Comparison of ENCODE assay signal across 22 mouse cellular contexts in the genomic region with DNA sequence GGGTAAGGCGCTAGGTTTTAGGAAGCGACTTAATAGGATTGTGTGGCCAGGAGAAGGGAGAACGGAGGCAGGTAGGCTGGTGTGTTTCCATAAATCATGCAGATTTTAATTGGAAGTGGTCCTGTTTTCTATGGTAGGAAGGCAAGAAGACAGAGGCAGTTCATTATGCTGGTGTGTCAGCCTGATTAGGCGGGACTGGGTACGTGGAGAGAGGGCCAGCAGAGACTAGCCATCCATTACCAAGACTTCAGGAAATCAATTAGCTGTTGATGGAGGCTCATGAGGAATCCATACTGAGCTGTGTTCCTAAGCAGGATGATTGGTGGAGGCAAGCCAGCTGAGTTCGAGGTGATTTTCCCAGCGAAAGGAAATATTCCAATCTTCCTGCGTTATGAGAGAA.
DNase-seq lines count a peak whose midpoint lies in the region; ATAC-seq lines count a peak whose summit lies in the region.
"Had no signal": no experiment of that assay in that cellular context is flagged by ENCODE, and none has a peak within 500 bp of the region (broad histone marks: within the 10 kb centered on the region; RNA-seq: fewer than 3 reads in every experiment).

No protein-coding gene starts in this region.

- H3K4me3 ChIP-seq in heart, embryonic 12.5 days: no peak overlapping the region
- H3K4me3 ChIP-seq in midbrain, embryonic 14.5 days (replicated peaks; ENCODE audit: low read depth, low read length): no peak overlapping the region
- H3K4me3 ChIP-seq in midbrain, embryonic 15.5 days: no peak overlapping the region
- H3K4me3 ChIP-seq in hindbrain, embryonic 16.5 days (ENCODE audit: low read length): no peak overlapping the region
- H3K4me3 ChIP-seq: embryonic facial prominence, embryonic 10.5 days; heart, embryonic 15.5 days; intestine, embryonic 15.5 days; liver, embryonic 13.5 days; megakaryocyte, embryonic 14.5 days had no signal

- DNase-seq in heart, adult 11 months: peak; percentile 70
- peak; percentile 31 for DNase-seq in midbrain, embryonic 14.5 days
- peak; percentile 13 for DNase-seq in retina, embryonic 14.5 days (ENCODE audit: low spot score)
- no peak for DNase-seq in c-Kit-positive CD71-positive TER-119-positive erythroid progenitor cells, embryonic 14.5 days (ENCODE audit: low spot score)
- DNase-seq: adrenal gland, postnatal 14 days; cerebellum, adult 9-10 months; forebrain, postnatal 0 days; gastrocnemius, postnatal 25 days; heart, postnatal 36 days; kidney, adult 8-10 months; kidney, postnatal 36 days; liver, embryonic 13.5 days; lung, embryonic 14.5 days; lung, postnatal 36 days had no signal

- WGBS in heart, embryonic 12.5 days: 67% methylated on average over 8 of the region's 8 CpGs
- 55% methylated on average over 8 of the region's 8 CpGs for WGBS in midbrain, embryonic 14.5 days
- WGBS in midbrain, embryonic 15.5 days: 50% methylated on average over 8 of the region's 8 CpGs
- 51% methylated on average over 8 of the region's 8 CpGs for WGBS in hindbrain, embryonic 16.5 days

- no peaks in the 10 kb centered on the region for H3K36me3 ChIP-seq in heart, embryonic 12.5 days
- no peaks in the 10 kb centered on the region for H3K36me3 ChIP-seq in midbrain, embryonic 14.5 days (ENCODE audit: control insufficient read depth, insufficient read depth, low read length)
- H3K36me3 ChIP-seq in midbrain, embryonic 15.5 days (replicated peaks): no peaks in the 10 kb centered on the region
- H3K36me3 ChIP-seq in hindbrain, embryonic 16.5 days (ENCODE audit: control insufficient read depth, insufficient read depth, low read length): no peaks in the 10 kb centered on the region
- H3K36me3 ChIP-seq: embryonic facial prominence, embryonic 10.5 days; heart, embryonic 15.5 days; intestine, embryonic 15.5 days; liver, embryonic 13.5 days had no signal

- H3K27me3 ChIP-seq in heart, embryonic 12.5 days (replicated peaks): no peaks in the 10 kb centered on the region
- no peaks in the 10 kb centered on the region for H3K27me3 ChIP-seq in midbrain, embryonic 14.5 days (ENCODE audit: control insufficient read depth, insufficient read depth, low read length)
- H3K27me3 ChIP-seq in midbrain, embryonic 15.5 days (replicated peaks): no peaks in the 10 kb centered on the region
- no peaks in the 10 kb centered on the region for H3K27me3 ChIP-seq in hindbrain, embryonic 16.5 days (replicated peaks; ENCODE audit: control insufficient read depth, insufficient read depth, low read length)
- H3K27me3 ChIP-seq: heart, embryonic 15.5 days; liver, embryonic 13.5 days; megakaryocyte, embryonic 14.5 days had no signal

- ATAC-seq in heart, embryonic 12.5 days (ENCODE audit: insufficient number of reproducible peaks, low FRiP score): no peak
- ATAC-seq in midbrain, embryonic 14.5 days (ENCODE audit: low FRiP score, low TSS enrichment): no peak
- ATAC-seq in midbrain, embryonic 15.5 days (replicated peaks): no peak
- ATAC-seq in hindbrain, embryonic 16.5 days: 0 out of 2 replicates have a peak, but pooled peaks have one; percentile 27
- ATAC-seq: CD4-positive, CD25-positive, alpha-beta regulatory T cell, adult 4 months; forebrain, postnatal 0 days; intestine, embryonic 15.5 days had no signal

- no peak overlapping the region for H3K9ac ChIP-seq in heart, embryonic 12.5 days
- no peak overlapping the region for H3K9ac ChIP-seq in midbrain, embryonic 14.5 days (replicated peaks; ENCODE audit: low read length)
- no peak overlapping the region for H3K9ac ChIP-seq in midbrain, embryonic 15.5 days
- H3K9ac ChIP-seq in hindbrain, embryonic 16.5 days (ENCODE audit: low read depth, low read length): no peak overlapping the region
- H3K9ac ChIP-seq: forebrain, postnatal 0 days; heart, embryonic 15.5 days; intestine, embryonic 15.5 days; liver, embryonic 13.5 days; lung, embryonic 14.5 days had no signal

- H3K4me2 ChIP-seq in heart, embryonic 12.5 days: no peak overlapping the region
- H3K4me2 ChIP-seq in midbrain, embryonic 14.5 days (ENCODE audit: low read length): no peak overlapping the region
- H3K4me2 ChIP-seq in midbrain, embryonic 15.5 days: no peak overlapping the region
- no peak overlapping the region for H3K4me2 ChIP-seq in hindbrain, embryonic 16.5 days (ENCODE audit: low read length)
- H3K4me2 ChIP-seq: heart, embryonic 15.5 days; intestine, embryonic 15.5 days; liver, embryonic 13.5 days; lung, embryonic 14.5 days had no signal

- H3K9me3 ChIP-seq in heart, embryonic 12.5 days (replicated peaks): no peaks in the 10 kb centered on the region
- H3K9me3 ChIP-seq in midbrain, embryonic 14.5 days (ENCODE audit: control insufficient read depth, low read length): no peaks in the 10 kb centered on the region
- no peaks in the 10 kb centered on the region for H3K9me3 ChIP-seq in midbrain, embryonic 15.5 days
- no peaks in the 10 kb centered on the region for H3K9me3 ChIP-seq in hindbrain, embryonic 16.5 days (ENCODE audit: control insufficient read depth, low read length)
- H3K9me3 ChIP-seq: embryonic facial prominence, embryonic 10.5 days; heart, embryonic 15.5 days; intestine, embryonic 15.5 days; liver, embryonic 13.5 days had no signal

- peaks cover 5% of the 10 kb centered on the region; the same call in 1 of the 2 replicates for H3K4me1 ChIP-seq in heart, embryonic 12.5 days (replicated peaks)
- H3K4me1 ChIP-seq in midbrain, embryonic 14.5 days (ENCODE audit: control insufficient read depth, insufficient read depth, low read length): peaks cover 4% of the 10 kb centered on the region; the same call in 1 of the 2 replicates
- H3K4me1 ChIP-seq in midbrain, embryonic 15.5 days: no peaks in the 10 kb centered on the region; the same call in 1 of the 2 replicates
- no peaks in the 10 kb centered on the region; the same call in 1 of the 2 replicates for H3K4me1 ChIP-seq in hindbrain, embryonic 16.5 days (ENCODE audit: control insufficient read depth, insufficient read depth, low read depth, low read length)
- H3K4me1 ChIP-seq: heart, embryonic 15.5 days; intestine, embryonic 15.5 days; liver, embryonic 13.5 days; megakaryocyte, embryonic 14.5 days had no signal

- H3K27ac ChIP-seq in heart, embryonic 12.5 days (ENCODE audit: poor library complexity, severe bottlenecking): no peak overlapping the region
- no peak overlapping the region for H3K27ac ChIP-seq in midbrain, embryonic 14.5 days (replicated peaks; ENCODE audit: low read depth, low read length)
- H3K27ac ChIP-seq in midbrain, embryonic 15.5 days: no peak overlapping the region
- H3K27ac ChIP-seq in hindbrain, embryonic 16.5 days (ENCODE audit: low read depth, low read length): no peak overlapping the region
- H3K27ac ChIP-seq: embryonic facial prominence, embryonic 10.5 days; heart, embryonic 15.5 days; intestine, embryonic 15.5 days; liver, embryonic 13.5 days had no signal
